Mouse (Mus musculus): ENCODE data around the gene Hexim1.
A peak's percentile ranks its signal among the peaks of the same experiment; 100 is the strongest.

Gene Hexim1

GRCm38 (mm10) chr11:103116008-103116818 is at the start of gene Hexim1:
Gene Hexim1, plus strand, starts transcription at chr11:103116231.
- DNase-seq = peak; percentile 99 to 100

GRCm38 (mm10) chr11:103067051-103067361 is 49.0 kb upstream of the Hexim1 start:
- DNase-seq = no peak

- DNase-seq = no peak
These were observed 48.5 kb upstream of the Hexim1 start for GRCm38 (mm10) chr11:103067457-103068001.

- no peak for DNase-seq
These were observed 47.8 kb upstream of the Hexim1 start for GRCm38 (mm10) chr11:103068272-103068671.

- DNase-seq = no peak
These were observed 47.1 kb upstream of the Hexim1 start for GRCm38 (mm10) chr11:103068884-103069283.

GRCm38 (mm10) chr11:103069731-103070130 is 46.3 kb upstream of the Hexim1 start:
- DNase-seq = no peak

GRCm38 (mm10) chr11:103070322-103070880 is 45.6 kb upstream of the Hexim1 start:
- no peak for DNase-seq

- DNase-seq = no peak
These were observed 42.4 kb upstream of the Hexim1 start for GRCm38 (mm10) chr11:103073671-103074070.

- DNase-seq = no peak
These were observed 41.8 kb upstream of the Hexim1 start for GRCm38 (mm10) chr11:103074121-103074650.

GRCm38 (mm10) chr11:103074796-103075323 is 41.2 kb upstream of the Hexim1 start:
- DNase-seq = no peak

GRCm38 (mm10) chr11:103076010-103076409 is 40.0 kb upstream of the Hexim1 start:
- no peak for DNase-seq

GRCm38 (mm10) chr11:103076581-103076980 is 39.5 kb upstream of the Hexim1 start:
- DNase-seq = no peak

GRCm38 (mm10) chr11:103078131-103078530 is 37.9 kb upstream of the Hexim1 start:
- DNase-seq = no peak

- no peak for DNase-seq
These were observed 35.5 kb upstream of the Hexim1 start for GRCm38 (mm10) chr11:103080323-103081091.

- DNase-seq = no peak
These were observed 34.4 kb upstream of the Hexim1 start for GRCm38 (mm10) chr11:103081631-103082030.

GRCm38 (mm10) chr11:103093306-103093705 is 22.7 kb upstream of the Hexim1 start:
- DNase-seq = no peak

GRCm38 (mm10) chr11:103093862-103094833 is 21.9 kb upstream of the Hexim1 start:
- peak; percentile 35 to 38 for DNase-seq

GRCm38 (mm10) chr11:103095107-103095670 is 20.8 kb upstream of the Hexim1 start:
- DNase-seq = no peak

GRCm38 (mm10) chr11:103095801-103096200 is 20.2 kb upstream of the Hexim1 start:
- no peak for DNase-seq

GRCm38 (mm10) chr11:103096979-103097894 is 18.8 kb upstream of the Hexim1 start:
- DNase-seq = no peak

Data from spleen, adult 18-20 months (tissue).